Mouse (Mus musculus): ENCODE measurements around the gene Tbpl1.

- TF ChIP-seq CTCF (IDR thresholded peaks at IDR 0.05; ENCODE audit: control insufficient read depth, insufficient read depth, low read length) (no peak), POLR2A (IDR thresholded peaks at IDR 0.05; ENCODE audit: borderline replicate concordance, control insufficient read depth, low read depth, low read length) (no peak)
These were observed 10.8 kb downstream of the Tbpl1 start for GRCm38 (mm10) chr10:22720781-22721529.

All from bone marrow, adult 2 months (tissue).